Mouse (Mus musculus): ENCODE measurements at regions not wholly inside any gene's neighbourhood (a gene's known extent, or its start where the extent isn't known, plus 50 kb on each side); places are given as distances from the start of the nearest gene placed in this dataset.
A peak's percentile ranks its signal among the peaks of the same experiment; 100 is the strongest.

DNA sequence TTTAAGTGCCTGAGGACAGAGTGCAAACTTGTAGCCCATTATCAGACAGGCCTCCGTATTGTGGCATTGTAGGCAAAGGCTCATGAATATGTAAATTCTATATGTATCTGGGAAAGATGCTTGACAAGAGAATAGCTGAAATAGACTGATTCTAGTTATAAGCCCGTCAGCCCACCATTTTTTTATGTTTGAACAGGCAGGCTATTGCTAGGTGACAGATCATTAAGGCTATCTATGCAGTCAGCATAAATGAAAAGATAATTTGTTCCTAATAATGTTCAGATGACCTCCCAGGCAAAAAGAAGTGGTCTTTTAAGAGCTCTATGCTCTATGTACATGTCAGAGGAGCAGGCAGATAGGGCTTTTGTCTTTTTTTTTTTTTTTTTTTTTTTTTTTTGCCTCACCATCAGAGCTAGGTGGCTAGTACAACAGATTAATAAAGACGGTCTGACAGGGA, 241.6 kb downstream of the Gm11487 start:
- no peak overlapping the region for H3K27ac ChIP-seq (ENCODE audit: low read depth, low read length)
- WGBS, result 30% methylated on average over 3 of the region's 3 CpGs
- peak; percentile 58 for DNase-seq (ENCODE audit: low spot score)
- no peak overlapping the region for H3K4me2 ChIP-seq (ENCODE audit: low read length)
- ATAC-seq, result peak; percentile 67
- no peak overlapping the region for H3K4me3 ChIP-seq (ENCODE audit: low read depth, low read length)
- H3K4me1 ChIP-seq (ENCODE audit: control insufficient read depth, insufficient read depth, low read length), result no peaks in the 10 kb centered on the region
- H3K27me3 ChIP-seq (replicated peaks; ENCODE audit: control insufficient read depth, insufficient read depth, low read length), result no peaks in the 10 kb centered on the region
- no peaks in the 10 kb centered on the region for H3K9me3 ChIP-seq (replicated peaks; ENCODE audit: control insufficient read depth, low read length)
- no peaks in the 10 kb centered on the region for H3K36me3 ChIP-seq (ENCODE audit: control insufficient read depth, insufficient read depth, low read length)
- no peak overlapping the region for H3K9ac ChIP-seq (ENCODE audit: low read length)

Data from forebrain, embryonic 14.5 days (tissue).